Mouse (Mus musculus) heart, embryonic 14.5 days (tissue): ENCODE data around the gene Arl11. TPM values are rescaled to one million over a fixed set of nuclear protein-coding genes. Genes with fewer than 3 reads are reported as not detected.

Source experiments
- ATAC-seq: fragments of 200-750 bp; cut with Nextera tagmentation; 2 replicates; pipeline ENCODE4 v1.8.0; 2017; ENCODE audit warnings: low read depth, moderate TSS enrichment; ENCODE audit not compliant: insufficient number of reproducible peaks, insufficient read depth, low FRiP score
- H3K27ac ChIP-seq, 2 experiments: fragments of 200-500 bp in 1 of 2; fragments of 300-500 bp in 1 of 2; sonication (generic) in 1 of 2; replicated peaks in 1 of 2; 2 replicates each; pipeline ENCODE4 v1.5.1; 2012 to 2014; ENCODE audit warnings: low read depth in 2 of 2, low read length in 2 of 2, control low read depth in 1 of 2, mild to moderate bottlenecking in 1 of 2, mixed read lengths in 1 of 2; ENCODE audit not compliant: control insufficient read depth in 1 of 2, insufficient read depth in 1 of 2
- H3K27me3 ChIP-seq: fragments of 300-500 bp; sonication (generic); 2 replicates; pipeline ENCODE4 v1.6.1; 2014; ENCODE audit warnings: mild to moderate bottlenecking, low read length, control low read depth; ENCODE audit not compliant: control insufficient read depth, insufficient read depth
- H3K36me3 ChIP-seq: fragments of 300-500 bp; sonication (generic); 2 replicates; pipeline ENCODE4 v1.6.1; 2014; ENCODE audit warnings: mild to moderate bottlenecking, control low read depth, low read length, mixed read lengths; ENCODE audit not compliant: control insufficient read depth, insufficient read depth
- H3K4me1 ChIP-seq, 2 experiments: fragments of 200-500 bp in 1 of 2; fragments of 300-500 bp in 1 of 2; sonication (generic) in 1 of 2; 2 replicates each; pipeline ENCODE4 v1.6.1; 2012 to 2014; ENCODE audit warnings: low read length in 2 of 2, control low read depth in 1 of 2, mixed read lengths in 1 of 2; ENCODE audit not compliant: control insufficient read depth in 2 of 2, insufficient read depth in 2 of 2
- H3K4me2 ChIP-seq: fragments of 300-500 bp; sonication (generic); 2 replicates; pipeline ENCODE4 v1.6.1; 2014; ENCODE audit warnings: mild to moderate bottlenecking, low read length
- H3K4me3 ChIP-seq, 2 experiments: fragments of 200-500 bp in 1 of 2; fragments of 300-500 bp in 1 of 2; sonication (generic) in 1 of 2; 2 replicates each; pipeline ENCODE4 v1.5.1; 2012 to 2014; ENCODE audit warnings: low read length in 2 of 2, mild to moderate bottlenecking in 2 of 2, control low read depth in 1 of 2, low read depth in 1 of 2, moderate library complexity in 1 of 2; ENCODE audit not compliant: control insufficient read depth in 1 of 2, insufficient read depth in 1 of 2
- H3K9ac ChIP-seq: fragments of 300-500 bp; sonication (generic); 2 replicates; pipeline ENCODE4 v1.6.1; 2014; ENCODE audit warnings: mild to moderate bottlenecking, low read length
- H3K9me3 ChIP-seq: fragments of 300-500 bp; sonication (generic); 2 replicates; pipeline ENCODE4 v1.6.1; 2016; ENCODE audit warnings: low read length, control low read depth; ENCODE audit not compliant: control insufficient read depth
- WGBS: fragments of 180-500 bp; shearing (Covaris S2); extraction: QIAGEN DNeasy Blood & Tissue Kit; methylation state at CpG from one replicate; pipeline ENCODE4 v1.1.7; 2014; 5-methylcytosine and 5-hydroxymethylcytosine counted together
- polyA plus RNA-seq: library from polyadenylated mRNA; unstranded; fragments of >200 nt; fragmentation: Nextera tagmentation; extraction: Ambion mirVana; gene quantifications from 2 replicates; pipeline ENCODE4 v1.2.1, GENCODE M21; 2014

Gene Arl11
- 0.88 and 1.3 TPM in 2 replicates for polyA plus RNA-seq

DNA sequence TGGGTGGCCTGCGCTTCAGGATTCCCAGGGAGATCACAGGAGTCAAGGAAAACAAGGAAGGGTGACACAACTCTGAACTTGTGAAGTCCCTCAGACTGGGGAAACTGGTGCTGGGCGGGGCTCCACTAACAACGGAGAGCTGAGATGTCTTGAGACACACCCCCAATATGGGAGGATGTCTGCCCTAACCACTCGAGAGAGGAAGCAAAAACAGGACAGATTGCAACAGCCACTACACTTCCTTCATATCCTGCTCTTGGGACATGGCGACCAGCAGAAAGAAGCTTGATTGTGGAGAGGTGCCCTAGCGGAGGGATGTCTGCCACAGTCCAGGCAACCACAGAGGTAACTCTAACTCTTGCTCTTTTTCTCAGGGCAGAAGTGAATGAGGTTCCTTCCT is at the start of gene Arl11:
Gene Arl11, plus strand, starts transcription at position 161 of the 400 bp plus-strand sequence.
- Histone ChIP-seq H3K4me1 (peaks cover 16 to 20% of the 10 kb centered on the region in 2 experiments), H3K9me3 (no peaks in the 10 kb centered on the region), H3K27me3 (no peaks in the 10 kb centered on the region), H3K4me3 (no peak within 1 kb of the TSS), H3K9ac (0 out of 2 replicates have a peak within 1 kb of the TSS, but pooled peaks have one; percentile 27), H3K4me2 (no peak within 1 kb of the TSS), H3K36me3 (no peaks in the 10 kb centered on the region), H3K27ac (peak within 1 kb of the TSS in 1 of 2 experiments; percentile 7; a peak in 1 of 4 replicates)
- ATAC-seq = no peak
- WGBS = 61% methylated on average over 6 of the region's 6 CpGs

DNA sequence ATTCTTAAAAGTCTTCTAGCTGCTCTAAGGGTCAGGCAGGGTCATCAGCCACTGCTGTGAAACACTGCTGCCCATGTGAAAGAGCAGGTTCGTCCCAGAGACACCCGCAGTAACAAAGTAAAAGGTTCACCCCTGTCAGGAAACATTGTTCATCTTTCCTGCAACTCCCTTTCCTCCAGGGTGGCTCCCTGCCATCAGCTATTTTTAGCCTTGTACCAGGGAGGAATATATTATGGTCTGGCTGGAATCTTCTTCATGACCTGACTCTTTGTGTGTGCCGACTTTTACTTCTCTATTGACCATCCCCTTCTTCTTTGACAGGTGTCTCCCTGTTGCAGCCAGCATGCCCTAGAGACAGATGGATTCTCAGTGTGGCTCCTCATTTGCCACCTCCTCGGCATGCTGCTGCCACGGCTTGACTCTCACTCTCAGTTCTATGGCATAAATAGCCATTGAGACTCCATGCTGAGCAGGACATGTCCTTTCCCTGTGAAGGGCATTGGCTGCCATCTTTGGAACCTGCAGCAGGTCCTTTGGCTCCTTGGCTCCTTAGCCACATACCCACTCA is 41.6 kb upstream of the Arl11 start:
- no peak overlapping the region; a peak in 1 of 4 replicates for H3K27ac ChIP-seq
- H3K4me2 ChIP-seq = no peak overlapping the region
- ATAC-seq = no peak
- H3K4me1 ChIP-seq = peaks cover 7 to 16% of the 10 kb centered on the region in 2 experiments
- no peak overlapping the region for H3K9ac ChIP-seq
- H3K4me3 ChIP-seq = no peak overlapping the region
- H3K9me3 ChIP-seq = no peaks in the 10 kb centered on the region
- no peaks in the 10 kb centered on the region for H3K36me3 ChIP-seq
- peaks cover 4% of the 10 kb centered on the region; the same call in 1 of the 2 replicates for H3K27me3 ChIP-seq
- 36% methylated on average over 5 of the region's 5 CpGs for WGBS

DNA sequence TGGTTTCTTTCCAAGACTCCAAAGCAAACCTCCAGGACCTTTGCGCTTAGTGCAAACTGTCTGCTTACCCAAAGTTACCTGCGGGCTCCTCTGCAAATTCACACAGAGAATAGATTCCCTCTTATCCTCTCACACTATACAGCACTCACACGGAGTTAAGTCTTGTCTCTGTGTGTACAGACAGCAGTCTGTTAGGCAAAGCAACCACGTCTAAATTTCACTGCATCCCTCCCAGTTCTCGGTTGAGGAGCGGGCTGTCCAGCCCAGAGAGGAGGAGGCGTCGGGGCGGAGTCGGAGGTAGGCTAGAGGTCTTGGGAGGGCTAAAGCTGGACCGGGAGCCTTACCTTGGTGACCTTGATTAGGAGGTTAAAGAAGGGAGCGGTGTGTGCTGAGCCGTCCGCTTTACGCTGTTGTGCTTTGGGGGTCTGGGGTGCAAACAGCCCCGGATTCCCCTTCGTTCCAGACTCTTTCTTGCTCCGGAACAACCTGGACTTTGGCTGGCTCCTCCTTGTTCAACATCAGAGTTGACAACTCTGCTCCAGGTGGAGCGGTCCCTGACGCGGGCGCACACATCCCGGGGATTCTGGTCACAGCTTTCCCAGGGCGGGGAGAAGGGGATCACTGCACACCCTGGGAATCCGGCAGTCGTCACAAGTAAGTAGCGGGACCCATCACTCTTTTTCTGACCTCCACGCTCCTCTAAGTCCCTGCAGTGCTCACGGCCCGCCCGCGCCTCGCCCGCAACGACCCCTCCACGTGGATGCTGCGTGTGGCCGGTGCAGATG is 34.9 kb upstream of the Arl11 start:
- 6% methylated on average over 38 of the region's 38 CpGs for WGBS
- peak overlapping the region; percentile 26 to 28 for H3K4me3 ChIP-seq
- peak overlapping the region; percentile 41; the same call in 1 of the 2 replicates for H3K9ac ChIP-seq
- no peaks in the 10 kb centered on the region for H3K9me3 ChIP-seq
- peaks cover 33% of the 10 kb centered on the region for H3K27me3 ChIP-seq
- peak overlapping the region; percentile 68 for H3K4me2 ChIP-seq
- no peaks in the 10 kb centered on the region for H3K36me3 ChIP-seq
- no peak overlapping the region for H3K27ac ChIP-seq
- no peak for ATAC-seq
- peaks cover 3 to 13% of the 10 kb centered on the region in 2 experiments; a peak in 2 of 4 replicates for H3K4me1 ChIP-seq

DNA sequence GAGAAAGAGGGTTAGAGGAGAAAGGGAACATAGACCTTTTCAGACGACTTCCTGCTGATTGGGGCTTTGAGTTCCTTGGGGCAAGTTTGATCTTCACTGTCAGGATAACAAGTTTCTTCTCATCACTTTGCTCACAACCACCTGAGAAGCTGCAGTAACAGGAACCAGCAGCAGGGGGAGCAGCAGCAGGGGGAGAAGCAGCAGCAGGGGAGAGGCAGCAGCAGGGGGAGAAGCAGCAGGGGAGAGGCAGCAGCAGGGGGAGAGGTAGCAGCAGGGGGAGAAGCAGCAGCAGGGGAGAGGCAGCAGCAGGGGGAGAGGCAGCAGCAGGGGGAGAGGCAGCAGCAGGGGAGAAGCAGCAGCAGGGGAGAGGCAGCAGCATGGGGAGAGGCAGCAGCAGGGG is 32.3 kb upstream of the Arl11 start:
- ATAC-seq = no peak
- no peak overlapping the region for H3K4me2 ChIP-seq
- H3K9ac ChIP-seq = no peak overlapping the region
- H3K4me1 ChIP-seq = peaks cover 3 to 12% of the 10 kb centered on the region in 2 experiments; a peak in 2 of 4 replicates
- peaks cover 33% of the 10 kb centered on the region for H3K27me3 ChIP-seq
- no peak overlapping the region for H3K27ac ChIP-seq
- no peaks in the 10 kb centered on the region for H3K36me3 ChIP-seq
- no peaks in the 10 kb centered on the region for H3K9me3 ChIP-seq
- WGBS = 24% methylated on average over 1 of the region's 1 CpGs
- no peak overlapping the region for H3K4me3 ChIP-seq

DNA sequence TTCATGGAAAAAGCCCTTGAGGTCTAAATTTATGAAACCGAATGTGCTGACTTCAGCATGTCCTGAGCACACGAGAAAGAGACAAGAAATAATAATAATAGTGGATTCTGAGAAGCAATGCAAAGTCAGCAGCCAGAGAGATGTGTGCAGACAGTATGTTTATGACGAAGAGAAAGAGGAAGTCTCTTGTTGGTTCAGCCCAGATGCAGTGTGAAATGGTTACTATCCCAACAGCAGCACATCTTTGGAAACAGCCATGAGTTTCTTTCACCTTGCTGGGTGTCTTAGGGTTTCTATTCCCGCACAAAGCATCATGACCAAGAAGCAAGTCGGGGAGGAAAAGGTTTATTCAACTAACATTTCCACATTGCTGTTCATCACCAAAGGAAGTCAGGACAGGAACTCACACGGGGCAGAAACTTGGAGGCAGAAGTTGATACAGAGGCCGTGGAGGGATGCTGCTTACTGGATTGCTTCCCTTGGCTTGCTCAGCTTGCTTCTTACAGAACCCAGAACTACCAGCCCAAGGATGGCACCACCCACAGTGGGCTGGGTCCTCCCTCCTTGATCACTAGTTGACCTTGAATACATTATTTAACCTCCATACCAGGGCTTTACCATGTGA is 30.8 kb upstream of the Arl11 start:
- Histone ChIP-seq H3K9ac (no peak overlapping the region), H3K4me1 (peaks cover 3 to 7% of the 10 kb centered on the region in 2 experiments; a peak in 2 of 4 replicates), H3K27ac (no peak overlapping the region), H3K4me3 (no peak overlapping the region), H3K27me3 (peaks cover 29% of the 10 kb centered on the region), H3K4me2 (no peak overlapping the region), H3K36me3 (no peaks in the 10 kb centered on the region), H3K9me3 (no peaks in the 10 kb centered on the region)
- ATAC-seq = no peak
- WGBS = 81% methylated on average over 7 of the region's 7 CpGs

DNA sequence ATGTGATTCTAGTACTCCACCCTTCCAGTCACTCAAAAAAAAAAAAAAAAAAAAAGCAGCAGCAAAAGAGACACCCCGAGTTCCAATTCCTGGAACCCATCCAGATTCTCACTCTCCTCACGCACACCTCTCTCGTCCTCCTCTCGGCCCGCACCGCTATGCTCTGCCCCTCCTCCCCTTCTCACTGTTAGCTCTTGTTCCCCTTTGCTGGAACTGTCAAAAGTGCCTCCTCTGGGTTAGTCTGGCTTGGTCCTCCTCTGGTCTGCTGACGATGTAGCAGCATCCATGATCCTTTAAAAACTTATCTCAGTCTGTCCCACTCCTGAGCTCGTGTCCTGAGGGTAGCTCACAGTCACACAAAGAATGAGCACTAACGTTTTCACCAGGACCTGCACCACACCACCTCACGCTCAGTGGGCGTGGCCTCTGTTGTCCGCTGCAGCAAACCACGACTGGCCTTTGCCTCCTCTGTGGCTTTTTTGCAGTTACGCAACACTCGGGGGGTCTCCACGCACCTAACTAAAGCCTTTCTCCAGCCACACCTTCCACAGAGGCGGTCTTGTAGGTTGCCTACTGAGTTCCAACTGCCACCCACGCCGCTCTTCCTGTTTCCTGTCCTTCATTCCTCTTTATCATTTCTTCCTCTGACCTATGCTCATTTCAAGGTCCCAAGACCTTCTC is 20.8 kb upstream of the Arl11 start:
- peaks cover 2 to 6% of the 10 kb centered on the region in 2 experiments; a peak in 1 of 4 replicates for H3K4me1 ChIP-seq
- H3K36me3 ChIP-seq = no peaks in the 10 kb centered on the region
- H3K9ac ChIP-seq = no peak overlapping the region
- H3K27ac ChIP-seq = no peak overlapping the region
- 58% methylated on average over 19 of the region's 19 CpGs for WGBS
- no peaks in the 10 kb centered on the region for H3K9me3 ChIP-seq
- H3K4me3 ChIP-seq = no peak overlapping the region
- H3K27me3 ChIP-seq = no peaks in the 10 kb centered on the region
- ATAC-seq = no peak
- H3K4me2 ChIP-seq = no peak overlapping the region; the same call in 1 of the 2 replicates

DNA sequence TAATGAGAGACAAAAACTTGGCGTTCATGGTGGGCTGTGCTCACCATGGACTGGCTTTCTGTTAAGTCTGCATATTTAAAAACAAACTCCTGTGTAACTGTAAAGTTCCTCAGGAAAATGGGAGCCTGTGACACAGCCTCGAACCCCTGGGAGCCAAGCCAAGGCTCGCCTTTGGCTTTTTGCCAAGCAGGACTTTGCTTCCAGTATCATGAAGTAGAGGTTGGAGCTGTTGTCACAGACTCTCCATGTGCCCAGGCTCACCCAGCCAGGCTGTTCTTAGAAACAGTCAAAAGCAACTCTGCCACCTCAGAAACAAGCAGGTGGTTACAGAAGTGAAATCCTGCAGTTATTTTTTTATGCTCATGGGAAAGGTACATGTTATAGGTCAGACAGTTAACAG is 18.9 kb upstream of the Arl11 start:
- no peak overlapping the region for H3K4me2 ChIP-seq
- H3K4me3 ChIP-seq = no peak overlapping the region
- WGBS = 47% methylated on average over 3 of the region's 3 CpGs
- H3K27ac ChIP-seq = no peak overlapping the region
- H3K9ac ChIP-seq = no peak overlapping the region
- H3K9me3 ChIP-seq = no peaks in the 10 kb centered on the region
- no peak for ATAC-seq
- no peaks in the 10 kb centered on the region for H3K36me3 ChIP-seq
- H3K27me3 ChIP-seq = no peaks in the 10 kb centered on the region
- H3K4me1 ChIP-seq = peaks cover 2 to 6% of the 10 kb centered on the region in 2 experiments; a peak in 1 of 4 replicates
